Mouse (Mus musculus): ENCODE data around the gene Serpini1. TPM values are rescaled to one million over a fixed set of nuclear protein-coding genes. Genes with fewer than 3 reads are reported as not detected.
"Not testable (repeated sequence)": the region's sequence is repeated elsewhere in the genome, so short reads cannot be mapped to it uniquely, and the experiment has no call there.

Serpini1 gene
- polyA plus RNA-seq, 1 experiment from 2014 or later = 5.5 TPM

- Histone ChIP-seq H3K4me2 (no peak overlapping the region), H3K27ac (no peak overlapping the region), H3K36me3 (no peaks in the 10 kb centered on the region), H3K4me3 (no peak overlapping the region), H3K9ac (no peak overlapping the region), H3K27me3 (no peaks in the 10 kb centered on the region), H3K9me3 (no peaks in the 10 kb centered on the region), H3K4me1 (no peaks in the 10 kb centered on the region)
- ATAC-seq (ENCODE audit: insufficient number of reproducible peaks, insufficient read depth, low FRiP score, low TSS enrichment, low read depth) = no peak
- WGBS = 50% methylated on average over 1 of the region's 1 CpGs
Observed at GRCm38 (mm10) chr3:75639546-75639945, 82.2 kb downstream of the Serpini1 start.

GRCm38 (mm10) chr3:75647542-75647941, 90.2 kb downstream of the Serpini1 start:
- H3K4me2 ChIP-seq = no peak overlapping the region
- no peaks in the 10 kb centered on the region for H3K9me3 ChIP-seq
- ATAC-seq (ENCODE audit: insufficient number of reproducible peaks, insufficient read depth, low FRiP score, low TSS enrichment, low read depth) = no peak

DNA sequence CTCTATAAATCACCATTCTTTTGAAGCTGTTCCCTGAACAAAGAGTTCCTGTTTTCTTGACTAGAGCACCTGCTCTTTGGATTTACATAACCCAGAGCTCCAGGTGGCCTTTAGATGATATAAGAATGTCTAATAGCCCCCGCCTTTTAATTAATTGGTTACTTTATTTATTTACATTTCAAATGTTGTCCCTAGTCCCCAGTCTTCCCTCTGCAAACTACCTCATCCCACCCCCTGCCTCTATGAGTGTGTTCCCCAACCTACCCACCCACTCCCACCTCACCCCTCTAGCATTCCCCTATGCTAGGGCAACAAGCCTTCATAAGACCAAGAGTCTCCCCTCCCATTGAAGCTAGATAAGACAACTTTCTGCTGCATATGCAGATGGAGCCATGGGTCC, 90.9 kb downstream of the Serpini1 start:
- Histone ChIP-seq H3K36me3 (no peaks in the 10 kb centered on the region), H3K4me2 (no peak overlapping the region), H3K4me3 (no peak overlapping the region), H3K27me3 (no peaks in the 10 kb centered on the region), H3K9me3 (no peaks in the 10 kb centered on the region), H3K4me1 (no peaks in the 10 kb centered on the region), H3K9ac (no peak overlapping the region), H3K27ac (no peak overlapping the region)
- WGBS = 84% methylated on average over 1 of the region's 1 CpGs
- no peak for ATAC-seq (ENCODE audit: insufficient number of reproducible peaks, insufficient read depth, low FRiP score, low TSS enrichment, low read depth)

More at GRCm38 (mm10) chr3:75647542-75647941, 90.2 kb downstream of the Serpini1 start:
- Histone ChIP-seq H3K27ac (no peak overlapping the region), H3K27me3 (no peaks in the 10 kb centered on the region), H3K9ac (no peak overlapping the region), H3K36me3 (no peaks in the 10 kb centered on the region), H3K4me1 (no peaks in the 10 kb centered on the region), H3K4me3 (no peak overlapping the region)

GRCm38 (mm10) chr3:75650416-75651154, 93.2 kb downstream of the Serpini1 start:
- H3K9ac ChIP-seq; H3K4me3 ChIP-seq; H3K27me3 ChIP-seq; H3K27ac ChIP-seq; H3K4me1 ChIP-seq; H3K4me2 ChIP-seq; H3K36me3 ChIP-seq; ATAC-seq (ENCODE audit: insufficient number of reproducible peaks, insufficient read depth, low FRiP score, low TSS enrichment, low read depth); H3K9me3 ChIP-seq: not testable (repeated sequence)
- WGBS = 57% methylated on average over 4 of the region's 4 CpGs

GRCm38 (mm10) chr3:75651603-75652115, 94.3 kb downstream of the Serpini1 start:
- WGBS = 68% methylated on average over 2 of the region's 2 CpGs

DNA sequence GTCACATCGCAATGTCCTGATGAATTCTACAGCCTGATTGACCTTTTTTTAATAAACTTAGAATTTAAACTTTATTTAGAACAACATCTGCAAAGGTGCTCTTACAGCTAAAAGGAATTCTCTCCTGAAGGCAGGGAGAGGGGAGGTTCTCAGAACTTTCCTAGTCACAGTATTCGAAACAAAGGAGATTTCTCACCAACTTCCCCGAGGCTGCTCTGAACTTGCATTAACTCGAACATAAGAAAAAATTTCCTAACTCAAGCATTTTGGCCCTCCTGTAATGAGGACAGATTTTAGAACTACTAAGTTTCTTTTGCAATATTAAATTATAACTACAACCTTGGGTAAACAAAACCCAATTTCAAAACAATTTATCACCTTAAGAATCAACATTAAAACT, 96.6 kb downstream of the Serpini1 start:
- not testable (repeated sequence) for ATAC-seq (ENCODE audit: insufficient number of reproducible peaks, insufficient read depth, low FRiP score, low TSS enrichment, low read depth); H3K27me3 ChIP-seq; H3K4me3 ChIP-seq; H3K36me3 ChIP-seq; H3K9ac ChIP-seq; H3K27ac ChIP-seq; H3K4me1 ChIP-seq; H3K9me3 ChIP-seq; H3K4me2 ChIP-seq
- WGBS = 46% methylated on average over 4 of the region's 4 CpGs

More at GRCm38 (mm10) chr3:75651603-75652115, 94.3 kb downstream of the Serpini1 start:
- Histone ChIP-seq H3K9me3 (no peaks in the 10 kb centered on the region), H3K4me1 (no peaks in the 10 kb centered on the region), H3K9ac (no peak overlapping the region), H3K4me3 (no peak overlapping the region), H3K27me3 (no peaks in the 10 kb centered on the region), H3K36me3 (no peaks in the 10 kb centered on the region), H3K27ac (no peak overlapping the region), H3K4me2 (no peak overlapping the region)
- ATAC-seq (ENCODE audit: insufficient number of reproducible peaks, insufficient read depth, low FRiP score, low TSS enrichment, low read depth) = no peak

DNA sequence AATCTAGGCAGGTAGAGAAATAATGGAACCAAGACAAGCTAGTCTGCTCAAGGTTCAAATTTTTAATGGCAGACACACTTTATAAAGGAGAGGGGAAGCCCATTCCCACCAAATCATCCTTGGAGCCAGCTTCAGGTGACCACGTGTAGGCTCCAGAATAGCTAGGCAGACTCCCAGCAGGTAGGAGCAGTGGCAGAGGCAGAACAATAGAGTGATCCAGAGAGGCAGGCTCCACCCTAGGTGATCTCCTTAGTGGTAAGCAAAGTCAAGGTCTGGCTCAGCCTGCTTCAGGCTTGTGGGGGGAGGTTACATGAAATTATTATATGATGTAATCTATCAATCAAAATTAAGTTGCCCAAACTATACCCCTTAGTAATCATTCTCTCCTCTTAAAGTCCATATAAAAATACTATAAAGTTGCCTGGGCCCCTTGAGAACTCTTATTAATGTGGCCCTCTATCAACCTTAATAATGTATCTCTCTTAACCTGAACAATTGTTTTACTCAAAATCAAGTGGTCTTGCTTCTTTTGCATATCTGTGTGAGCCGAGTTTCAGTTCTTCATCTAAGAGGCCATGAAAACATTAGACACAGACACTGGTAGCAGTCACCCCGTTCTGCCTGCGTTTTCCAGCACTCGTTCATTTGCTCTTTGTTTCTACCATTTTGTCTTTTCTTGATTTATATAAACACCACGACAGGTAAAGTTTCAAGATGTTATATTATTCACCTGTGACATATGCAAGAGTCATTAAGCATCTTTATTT, 98.4 kb downstream of the Serpini1 start:
- Histone ChIP-seq H3K9ac (no peak overlapping the region), H3K4me1 (no peaks in the 10 kb centered on the region), H3K27ac (no peak overlapping the region), H3K4me3 (no peak overlapping the region), H3K4me2 (no peak overlapping the region), H3K27me3 (no peaks in the 10 kb centered on the region), H3K36me3 (no peaks in the 10 kb centered on the region), H3K9me3 (no peaks in the 10 kb centered on the region)
- 74% methylated on average over 6 of the region's 6 CpGs for WGBS
- ATAC-seq (ENCODE audit: insufficient number of reproducible peaks, insufficient read depth, low FRiP score, low TSS enrichment, low read depth) = no peak

DNA sequence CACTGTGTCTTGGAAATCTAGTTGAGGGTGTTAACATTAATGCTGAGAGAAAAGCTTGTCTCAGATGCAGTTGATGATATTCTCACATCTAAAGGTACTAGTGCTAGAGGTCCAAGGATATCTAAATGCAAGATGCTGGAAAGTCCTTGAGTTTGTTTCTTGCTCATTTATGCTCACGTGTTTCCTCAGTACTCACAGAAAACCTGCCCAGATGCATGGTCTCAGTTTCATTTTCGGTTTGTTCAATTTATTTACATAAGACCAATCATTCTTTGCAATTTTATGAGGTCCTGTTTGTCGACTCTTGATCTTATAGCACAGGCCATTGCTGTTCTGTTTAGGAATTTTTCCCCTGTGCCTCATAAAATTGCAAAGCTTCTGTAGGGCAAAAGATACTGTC, 109.6 kb downstream of the Serpini1 start:
- 83% methylated on average over 3 of the region's 3 CpGs for WGBS
- H3K9me3 ChIP-seq = no peaks in the 10 kb centered on the region
- H3K4me1 ChIP-seq = no peaks in the 10 kb centered on the region
- no peaks in the 10 kb centered on the region for H3K36me3 ChIP-seq
- H3K4me2 ChIP-seq = no peak overlapping the region
- no peak overlapping the region for H3K4me3 ChIP-seq
- H3K27ac ChIP-seq = no peak overlapping the region
- H3K27me3 ChIP-seq = no peaks in the 10 kb centered on the region
- H3K9ac ChIP-seq = no peak overlapping the region
- ATAC-seq (ENCODE audit: insufficient number of reproducible peaks, insufficient read depth, low FRiP score, low TSS enrichment, low read depth) = no peak

GRCm38 (mm10) chr3:75670425-75670824, 113.1 kb downstream of the Serpini1 start:
- Histone ChIP-seq H3K27ac (no peak overlapping the region), H3K4me3 (no peak overlapping the region), H3K36me3 (no peaks in the 10 kb centered on the region), H3K9me3 (no peaks in the 10 kb centered on the region), H3K27me3 (no peaks in the 10 kb centered on the region), H3K4me2 (no peak overlapping the region), H3K4me1 (no peaks in the 10 kb centered on the region), H3K9ac (no peak overlapping the region)
- WGBS = 53% methylated on average over 1 of the region's 1 CpGs
- ATAC-seq (ENCODE audit: insufficient number of reproducible peaks, insufficient read depth, low FRiP score, low TSS enrichment, low read depth) = no peak

- H3K9me3 ChIP-seq = no peaks in the 10 kb centered on the region
- H3K27ac ChIP-seq = no peak overlapping the region
- no peak overlapping the region for H3K9ac ChIP-seq
- H3K36me3 ChIP-seq = no peaks in the 10 kb centered on the region
- no peak overlapping the region for H3K4me3 ChIP-seq
- H3K4me1 ChIP-seq = no peaks in the 10 kb centered on the region
- H3K4me2 ChIP-seq = no peak overlapping the region
- no peaks in the 10 kb centered on the region for H3K27me3 ChIP-seq
- no peak for ATAC-seq (ENCODE audit: insufficient number of reproducible peaks, insufficient read depth, low FRiP score, low TSS enrichment, low read depth)
Observed at GRCm38 (mm10) chr3:75682881-75683280, 125.5 kb downstream of the Serpini1 start.

DNA sequence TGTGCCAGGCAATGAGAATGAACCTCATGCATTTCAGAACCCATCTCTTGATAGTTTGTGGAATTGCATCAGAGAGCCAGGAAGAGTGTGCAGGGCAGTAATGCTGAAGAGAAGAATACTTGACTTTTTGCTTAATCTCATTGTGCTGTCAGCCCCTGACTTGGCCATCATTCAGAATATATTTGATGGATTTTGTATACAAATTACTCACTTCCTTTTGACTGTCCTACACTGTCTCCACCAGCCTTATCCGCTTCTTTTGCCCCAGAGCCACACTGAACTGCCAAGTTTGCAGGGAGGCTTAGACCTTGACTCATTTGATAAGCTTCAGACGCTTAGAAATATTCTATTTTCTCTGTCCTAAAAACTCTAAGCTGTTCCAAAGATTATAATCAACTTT, 129.4 kb downstream of the Serpini1 start:
- Histone ChIP-seq H3K9ac (no peak overlapping the region), H3K4me3 (no peak overlapping the region), H3K36me3 (no peaks in the 10 kb centered on the region), H3K4me1 (no peaks in the 10 kb centered on the region), H3K27ac (no peak overlapping the region), H3K27me3 (no peaks in the 10 kb centered on the region), H3K9me3 (no peaks in the 10 kb centered on the region), H3K4me2 (no peak overlapping the region)
- WGBS = 77% methylated on average over 2 of the region's 2 CpGs
- ATAC-seq (ENCODE audit: insufficient number of reproducible peaks, insufficient read depth, low FRiP score, low TSS enrichment, low read depth) = no peak
